Mouse (Mus musculus): ENCODE data around the gene Chaf1a.

DNA sequence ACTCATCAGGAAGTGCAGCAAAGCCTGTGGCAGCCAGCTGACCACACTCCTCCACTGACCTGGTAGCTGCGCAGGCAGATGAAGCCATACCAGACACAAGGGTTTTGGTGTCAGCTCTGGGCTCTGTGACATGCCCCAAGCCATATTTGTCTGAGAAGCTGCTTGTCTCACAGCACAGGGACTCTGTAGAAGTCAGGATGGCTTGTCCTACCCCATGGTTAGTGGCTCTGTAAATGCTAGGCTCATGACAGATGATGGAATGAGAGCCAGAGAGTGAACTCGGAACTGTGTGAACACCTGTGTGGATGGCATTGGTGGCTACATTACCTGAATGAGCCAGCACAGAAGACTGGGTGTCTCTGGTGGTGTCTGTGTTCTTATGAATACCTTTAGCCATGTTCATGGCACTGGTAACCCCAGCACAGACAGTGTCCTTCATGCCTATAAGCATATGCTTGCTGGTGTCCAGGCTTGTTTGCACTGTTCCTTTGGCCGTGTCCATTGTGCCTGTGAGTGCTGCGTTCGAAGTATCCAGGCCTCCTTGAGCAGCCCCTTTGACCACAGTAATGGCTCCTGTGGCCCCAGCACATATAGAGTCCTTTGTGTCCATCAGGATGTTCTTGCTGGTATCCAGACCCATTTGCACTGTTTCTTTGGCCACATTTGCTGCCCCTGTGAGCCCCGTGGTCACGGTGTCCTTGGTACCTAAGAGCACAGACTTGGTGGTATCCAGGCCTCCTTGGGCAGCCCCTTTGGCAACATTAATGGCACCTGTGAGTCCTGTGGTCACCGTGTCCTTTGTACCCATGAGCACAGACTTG is 63.4 kb downstream of the Chaf1a start:
- TF ChIP-seq CTCF (IDR thresholded peaks at IDR 0.05; ENCODE audit: borderline replicate concordance, control insufficient read depth, extremely low read depth, insufficient read depth, low read length, poor library complexity) (no peak), POLR2A (IDR thresholded peaks at IDR 0.05; ENCODE audit: control insufficient read depth, extremely low read depth, insufficient read depth, low read length, poor library complexity) (no peak)

All from thymus, adult 2 months (tissue).